Mouse (Mus musculus) B cell, adult (primary cell): ENCODE data around the gene Vmn2r32. TPM values are rescaled to one million over a fixed set of nuclear protein-coding genes. Genes with fewer than 3 reads are reported as not detected.

Experiments used
- total RNA-seq: library from RNA; stranded (reverse); gene quantifications from 4 replicates; pipeline ENCODE4 v1.2.4, GENCODE M21; 2023; ENCODE audit not compliant: inconsistent age

Gene Vmn2r32
- total RNA-seq: not detected in 4 replicates

DNA sequence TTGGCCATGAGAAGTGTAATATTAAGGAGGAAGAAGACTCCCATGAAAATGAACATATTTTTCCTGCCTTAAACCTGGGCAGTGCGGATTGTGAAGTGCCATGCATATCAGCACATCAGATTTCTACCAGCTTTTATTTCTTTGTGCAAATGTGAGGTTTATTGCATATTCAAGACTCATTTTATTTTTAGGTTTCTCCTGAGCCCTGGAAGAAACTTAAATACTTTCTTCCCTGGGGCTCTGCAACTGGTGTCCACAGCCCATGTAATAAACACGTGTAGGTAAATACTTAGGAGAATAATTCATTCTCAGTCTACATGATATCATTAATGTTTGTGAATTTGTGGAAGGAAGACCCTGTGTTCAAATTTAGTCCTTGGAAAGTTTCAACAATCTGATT, at the start of gene Vmn2r32:
TSS of gene Vmn2r32 (minus strand) at position 101 of the 400 bp plus-strand sequence.

Other genes with a start within 250 kb of the Vmn2r32 start
- gene Vmn2r29, start 232.7 kb downstream of the Vmn2r32 start, total RNA-seq: 0.48 to 0.67 TPM in 2 of 4 replicates, not detected in the others
- 0.48 to 1.6 TPM (median 0.60 TPM) in 3 of 4 replicates, not detected in the other for gene Gm45844, start 201.7 kb downstream of the Vmn2r32 start, total RNA-seq
- gene Clcn4, start 179.2 kb downstream of the Vmn2r32 start, total RNA-seq: 48.8 to 55.6 TPM (median 52.2 TPM) in 4 replicates
- gene Vmn2r30, start 142.4 kb downstream of the Vmn2r32 start, total RNA-seq: 0.15 TPM in 1 of 4 replicates, not detected in the others
- gene Gm45783, start 105.4 kb downstream of the Vmn2r32 start, total RNA-seq: not detected in 4 replicates
- gene Vmn2r31, start 80.3 kb downstream of the Vmn2r32 start, total RNA-seq: not detected in 4 replicates
- gene Vmn2r33, start 86.8 kb upstream of the Vmn2r32 start, total RNA-seq: not detected in 4 replicates
- not detected in 4 replicates for gene Vmn2r34, start 209.5 kb upstream of the Vmn2r32 start, total RNA-seq